Mouse (Mus musculus) ES-E14 (cell line): ENCODE measurements around the gene Eif4g1.

Experiments used
- CHD2 ChIP-seq: IDR thresholded peaks from 2 replicates; pipeline ENCODE4 v1.6.1; 2014; ENCODE audit warnings: mild to moderate bottlenecking, low read depth, low read length, inconsistent platforms
- HCFC1 ChIP-seq: IDR thresholded peaks from 2 replicates; pipeline ENCODE4 v1.6.1; 2012; ENCODE audit warnings: low read length, inconsistent platforms, borderline replicate concordance; ENCODE audit not compliant: insufficient read depth
- MAFK ChIP-seq: IDR thresholded peaks from 2 replicates; pipeline ENCODE4 v1.6.1; 2014; ENCODE audit warnings: mild to moderate bottlenecking, low read depth, low read length, inconsistent platforms; ENCODE audit not compliant: insufficient read depth
- ZC3H11A ChIP-seq: IDR thresholded peaks from 2 replicates; pipeline ENCODE4 v1.6.1; 2012; ENCODE audit warnings: low read depth, mild to moderate bottlenecking, inconsistent platforms, low read length, borderline replicate concordance
- ZNF384 ChIP-seq: IDR thresholded peaks from 2 replicates; pipeline ENCODE4 v1.6.1; 2012; ENCODE audit warnings: low read depth, low read length, inconsistent platforms

DNA sequence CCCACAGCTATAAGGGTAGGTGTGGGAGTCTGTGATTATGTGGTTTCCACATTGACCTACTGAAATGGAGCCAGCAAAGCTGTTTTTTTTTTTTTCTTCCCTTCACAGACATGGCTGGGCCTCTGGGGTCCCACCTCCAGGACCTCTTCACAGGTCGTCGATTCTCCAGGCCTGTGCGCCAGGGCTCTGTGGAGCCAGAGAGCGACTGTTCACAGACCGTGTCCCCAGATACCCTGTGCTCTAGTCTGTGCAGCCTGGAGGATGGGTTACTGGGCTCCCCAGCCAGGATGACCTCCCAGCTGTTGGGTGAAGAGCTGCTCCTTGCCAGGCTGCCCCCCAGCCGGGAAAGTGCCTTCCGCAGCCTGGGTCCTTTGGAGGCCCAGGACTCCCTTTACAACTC is 33.2 kb downstream of the Eif4g1 start:
- no peak for TF ChIP-seq ZC3H11A
- TF ChIP-seq CHD2: no peak
- no peak for TF ChIP-seq HCFC1
- no peak for TF ChIP-seq ZNF384
- no peak for TF ChIP-seq MAFK
